Mouse (Mus musculus) embryonic facial prominence, embryonic 13.5 days (tissue): ENCODE data around the gene Cd7. TPM values are rescaled to one million over a fixed set of nuclear protein-coding genes. Genes with fewer than 3 reads are reported as not detected.

Experiments used
- ATAC-seq: fragments of 200-750 bp; cut with Nextera tagmentation; 2 replicates; pipeline ENCODE4 v1.8.0; 2017; ENCODE audit warnings: low read depth; ENCODE audit not compliant: insufficient number of reproducible peaks, insufficient read depth, low FRiP score, low TSS enrichment
- H3K27ac ChIP-seq: fragments of 300-500 bp; sonication (generic); 2 replicates; pipeline ENCODE4 v1.5.1; 2015; ENCODE audit warnings: moderate library complexity, mild to moderate bottlenecking, inconsistent platforms
- H3K27me3 ChIP-seq: fragments of 300-500 bp; sonication (generic); 2 replicates; pipeline ENCODE4 v1.6.1; 2015; ENCODE audit warnings: mild to moderate bottlenecking, inconsistent platforms
- H3K36me3 ChIP-seq: fragments of 300-500 bp; sonication (generic); 2 replicates; pipeline ENCODE4 v1.6.1; 2015; ENCODE audit warnings: mild to moderate bottlenecking, inconsistent platforms
- H3K4me1 ChIP-seq: fragments of 300-500 bp; sonication (generic); 2 replicates; pipeline ENCODE4 v1.6.1; 2015; ENCODE audit warnings: inconsistent platforms
- H3K4me2 ChIP-seq: fragments of 300-500 bp; sonication (generic); 2 replicates; pipeline ENCODE4 v1.6.1; 2015; ENCODE audit warnings: moderate library complexity, mild to moderate bottlenecking, inconsistent platforms
- H3K4me3 ChIP-seq: fragments of 300-500 bp; sonication (generic); 2 replicates; pipeline ENCODE4 v1.5.1; 2015; ENCODE audit warnings: mild to moderate bottlenecking, inconsistent platforms
- H3K9ac ChIP-seq: fragments of 300-500 bp; sonication (generic); 2 replicates; pipeline ENCODE4 v1.6.1; 2015; ENCODE audit warnings: mild to moderate bottlenecking, inconsistent platforms
- H3K9me3 ChIP-seq: fragments of 300-500 bp; sonication (generic); 2 replicates; pipeline ENCODE4 v1.6.1; 2016; ENCODE audit warnings: inconsistent platforms
- WGBS: fragments of 180-500 bp; shearing (Covaris S2); methylation state at CpG from one replicate; pipeline ENCODE4 v1.1.7; 2015; ENCODE audit warnings: mixed read lengths; 5-methylcytosine and 5-hydroxymethylcytosine counted together
- polyA plus RNA-seq: library from polyadenylated mRNA; unstranded; fragments of >200 nt; fragmentation: Nextera tagmentation; extraction: Ambion mirVana; gene quantifications from 2 replicates; pipeline ENCODE4 v1.2.1, GENCODE M21; 2015

Cd7 gene
- polyA plus RNA-seq, 1 experiment from 2014 or later, result 0.49 TPM

DNA sequence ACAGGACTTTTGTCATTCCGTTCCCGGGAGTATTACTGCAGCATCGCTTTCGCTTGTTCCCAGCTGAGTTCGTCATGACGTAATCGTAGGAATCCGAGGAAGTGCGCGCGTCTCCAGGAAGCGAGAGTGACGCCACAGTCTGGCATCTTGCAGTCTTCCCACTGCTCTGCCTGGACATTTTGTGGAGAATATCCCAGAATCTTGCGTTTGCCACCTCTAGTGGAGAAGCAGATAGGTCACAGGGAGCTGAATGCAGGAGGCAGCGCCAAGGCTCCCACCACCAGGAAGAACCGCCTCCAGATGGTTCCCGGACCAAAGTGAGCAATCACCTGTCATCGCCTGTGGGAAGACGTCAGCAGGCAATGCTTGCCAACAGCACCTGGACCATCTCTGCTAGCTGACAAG, 24.3 kb downstream of the Cd7 start:
- Histone ChIP-seq H3K4me3 (peak overlapping the region; percentile 18; the same call in 1 of the 2 replicates), H3K9ac (no peak overlapping the region), H3K4me2 (peak overlapping the region; percentile 39)

DNA sequence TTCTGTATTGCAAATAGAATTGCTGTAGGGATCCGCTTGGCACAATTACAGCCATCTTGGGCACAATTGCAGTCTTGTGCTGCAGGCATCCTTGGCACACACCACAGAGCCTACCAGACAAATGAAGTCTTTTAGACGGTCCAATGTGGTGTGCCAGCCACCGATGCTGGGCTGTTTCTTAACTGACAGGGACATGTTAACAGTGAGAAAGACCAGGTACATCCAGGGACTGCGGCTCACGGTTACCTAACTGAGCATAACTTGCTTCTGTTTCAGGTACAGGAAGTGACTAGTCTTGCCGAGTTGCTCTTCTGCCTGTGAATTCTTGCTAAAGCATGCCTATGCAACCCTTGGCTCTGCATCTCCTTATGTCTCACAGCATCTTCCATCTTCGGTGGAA, 25.6 kb downstream of the Cd7 start:
- Histone ChIP-seq H3K4me3 (no peak overlapping the region), H3K9ac (no peak overlapping the region), H3K4me1 (no peaks in the 10 kb centered on the region), H3K36me3 (no peaks in the 10 kb centered on the region), H3K27ac (no peak overlapping the region), H3K9me3 (no peaks in the 10 kb centered on the region), H3K4me2 (no peak overlapping the region), H3K27me3 (no peaks in the 10 kb centered on the region)
- 81% methylated on average over 7 of the region's 7 CpGs for WGBS
- ATAC-seq, result no peak

More for the DNA sequence above, 24.3 kb downstream of the Cd7 start:
- 55% methylated on average over 19 of the region's 19 CpGs for WGBS
- no peaks in the 10 kb centered on the region for H3K27me3 ChIP-seq
- H3K36me3 ChIP-seq, result no peaks in the 10 kb centered on the region
- no peaks in the 10 kb centered on the region for H3K4me1 ChIP-seq
- H3K9me3 ChIP-seq, result no peaks in the 10 kb centered on the region
- H3K27ac ChIP-seq, result no peak overlapping the region
- no peak for ATAC-seq

DNA sequence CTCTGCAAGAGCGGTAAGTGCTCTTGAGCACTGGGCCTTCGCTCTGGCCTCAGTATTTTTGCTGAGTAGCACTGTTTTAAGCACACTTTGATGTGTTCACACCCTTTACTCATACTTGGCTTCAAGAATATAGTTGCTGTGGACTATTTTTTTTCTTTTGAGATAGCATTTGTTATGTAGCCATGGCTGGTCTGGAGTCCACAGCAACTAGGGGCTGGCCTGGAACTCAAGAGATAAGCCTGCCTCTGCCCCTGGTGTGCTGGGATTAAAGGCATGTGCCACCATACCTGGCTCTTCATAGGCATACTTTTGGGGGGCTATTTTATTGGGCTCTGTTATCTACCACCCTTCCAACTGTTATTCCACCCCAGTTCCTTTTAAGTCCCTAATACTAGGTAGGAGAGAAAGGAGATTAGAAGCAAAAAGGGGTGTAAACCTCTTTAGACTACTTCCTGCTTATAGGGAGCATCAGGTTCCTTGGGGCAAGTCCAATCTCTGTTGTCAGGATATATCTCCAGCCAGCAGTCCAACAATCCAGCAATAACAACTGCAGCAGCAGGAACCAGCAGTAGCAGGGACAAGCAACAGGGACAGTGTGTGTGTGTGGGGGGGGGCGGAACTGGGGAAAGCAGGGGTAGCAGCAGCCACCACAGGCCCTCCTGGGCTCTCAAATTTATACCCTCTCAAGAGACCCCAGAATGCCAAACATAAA, 29.0 kb downstream of the Cd7 start:
- no peaks in the 10 kb centered on the region for H3K9me3 ChIP-seq
- H3K9ac ChIP-seq, result no peak overlapping the region
- WGBS, result 96% methylated on average over 3 of the region's 3 CpGs
- peaks cover 11% of the 10 kb centered on the region for H3K4me1 ChIP-seq
- H3K27ac ChIP-seq, result no peak overlapping the region
- no peak overlapping the region for H3K4me2 ChIP-seq
- no peak for ATAC-seq
- H3K27me3 ChIP-seq, result no peaks in the 10 kb centered on the region
- H3K4me3 ChIP-seq, result no peak overlapping the region
- no peaks in the 10 kb centered on the region for H3K36me3 ChIP-seq

DNA sequence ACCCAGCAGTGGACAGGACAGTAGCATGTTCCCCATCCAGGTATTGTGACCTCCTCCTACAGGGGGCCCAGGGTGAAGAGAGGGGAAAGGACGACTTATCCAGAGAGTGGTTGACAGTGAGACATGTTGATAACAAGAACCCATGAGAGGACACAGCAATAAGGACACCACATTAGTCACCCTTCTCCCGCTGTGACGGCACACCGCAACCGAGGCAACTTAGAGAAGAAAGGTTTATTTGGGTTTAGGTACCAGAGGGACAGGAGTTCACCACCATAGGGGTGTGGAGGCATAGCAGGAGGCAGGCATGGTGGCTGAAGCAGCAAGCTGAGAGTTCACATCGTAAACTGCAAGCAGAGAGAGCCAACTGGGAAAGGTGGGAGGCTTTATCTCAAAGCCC, 33.0 kb downstream of the Cd7 start:
- 76% methylated on average over 6 of the region's 6 CpGs for WGBS
- Histone ChIP-seq H3K27me3 (no peaks in the 10 kb centered on the region), H3K27ac (0 out of 2 replicates have a peak overlapping the region, but pooled peaks have one; percentile 44), H3K36me3 (no peaks in the 10 kb centered on the region), H3K9ac (no peak overlapping the region), H3K4me2 (no peak overlapping the region), H3K4me1 (peaks cover 19% of the 10 kb centered on the region), H3K4me3 (no peak overlapping the region), H3K9me3 (no peaks in the 10 kb centered on the region)
- ATAC-seq, result no peak

DNA sequence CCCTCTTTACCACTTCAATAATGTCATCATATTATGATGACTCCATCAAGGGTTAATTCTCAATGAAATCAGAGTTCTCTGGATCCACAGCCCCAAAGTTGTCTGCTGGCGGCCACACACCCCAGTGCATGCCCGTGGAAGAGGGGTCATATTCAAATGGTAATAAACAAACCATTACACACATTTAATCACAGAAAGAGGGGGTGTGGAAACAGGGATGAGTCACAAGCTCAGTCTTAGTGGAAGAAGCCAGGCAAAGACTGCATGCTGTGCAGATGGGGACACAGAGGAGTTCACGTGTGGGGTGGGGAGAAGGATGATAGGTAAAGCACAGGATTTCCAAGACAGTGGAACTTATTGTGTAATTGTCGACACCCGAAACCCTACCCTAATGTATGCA, 34.9 kb downstream of the Cd7 start:
- Histone ChIP-seq H3K4me2 (no peak overlapping the region), H3K27me3 (no peaks in the 10 kb centered on the region), H3K9me3 (no peaks in the 10 kb centered on the region), H3K4me1 (peaks cover 19% of the 10 kb centered on the region), H3K27ac (no peak overlapping the region), H3K9ac (no peak overlapping the region), H3K36me3 (0 out of 2 replicates have a peak, but pooled peaks cover under 1% of the 10 kb centered on the region), H3K4me3 (no peak overlapping the region)
- ATAC-seq, result no peak
- 63% methylated on average over 5 of the region's 5 CpGs for WGBS

DNA sequence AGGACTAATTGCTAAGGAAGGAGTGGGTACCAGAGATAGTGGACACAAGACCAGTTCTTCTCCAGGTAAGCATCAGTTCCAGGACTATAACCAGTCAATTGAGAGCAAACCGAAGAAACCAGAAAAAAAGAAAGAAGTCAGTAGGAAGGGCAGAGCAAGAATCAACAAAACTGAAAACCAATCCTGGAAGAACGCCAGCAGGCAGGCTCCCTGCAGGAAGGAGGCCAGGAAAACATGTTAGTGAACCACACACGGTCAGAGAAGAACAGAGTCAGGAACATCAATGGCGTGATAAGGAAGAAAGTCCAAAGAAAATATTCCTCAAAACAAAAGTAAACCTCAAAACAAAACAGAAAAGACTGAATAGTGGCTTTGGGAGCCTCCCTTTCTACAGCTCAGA, 37.3 kb downstream of the Cd7 start:
- Histone ChIP-seq H3K4me2 (no peak overlapping the region), H3K4me3 (no peak overlapping the region), H3K27me3 (no peaks in the 10 kb centered on the region), H3K9me3 (no peaks in the 10 kb centered on the region), H3K9ac (no peak overlapping the region), H3K4me1 (peaks cover 17% of the 10 kb centered on the region), H3K27ac (no peak overlapping the region), H3K36me3 (peaks cover 5% of the 10 kb centered on the region; the same call in 1 of the 2 replicates)
- ATAC-seq, result no peak
- 54% methylated on average over 4 of the region's 4 CpGs for WGBS

DNA sequence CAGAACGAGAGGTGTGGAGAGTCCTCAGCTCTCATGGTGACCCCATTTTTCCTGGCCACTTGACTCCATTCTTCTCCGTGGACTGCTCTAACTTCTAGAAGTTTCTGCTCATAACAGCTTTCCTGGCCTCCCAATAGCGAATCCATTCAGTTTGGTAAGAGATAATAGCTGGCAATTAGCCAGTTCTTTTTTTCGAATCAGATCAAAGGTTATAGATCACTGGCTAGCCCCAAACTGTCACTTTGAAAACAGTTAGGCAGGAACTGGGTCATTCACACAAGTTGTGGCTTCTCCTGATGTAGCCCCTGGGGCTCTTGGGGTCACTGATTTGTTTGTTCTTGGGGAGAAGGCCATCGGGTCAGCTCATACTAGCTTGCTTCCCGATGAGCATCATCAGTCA, 44.5 kb downstream of the Cd7 start:
- no peak overlapping the region for H3K27ac ChIP-seq
- no peak overlapping the region for H3K9ac ChIP-seq
- no peak for ATAC-seq
- peaks cover 27% of the 10 kb centered on the region for H3K4me1 ChIP-seq
- 83% methylated on average over 6 of the region's 6 CpGs for WGBS
- no peaks in the 10 kb centered on the region for H3K9me3 ChIP-seq
- H3K27me3 ChIP-seq, result no peaks in the 10 kb centered on the region
- H3K36me3 ChIP-seq, result peaks cover 5% of the 10 kb centered on the region; the same call in 1 of the 2 replicates
- no peak overlapping the region for H3K4me3 ChIP-seq
- H3K4me2 ChIP-seq, result no peak overlapping the region

DNA sequence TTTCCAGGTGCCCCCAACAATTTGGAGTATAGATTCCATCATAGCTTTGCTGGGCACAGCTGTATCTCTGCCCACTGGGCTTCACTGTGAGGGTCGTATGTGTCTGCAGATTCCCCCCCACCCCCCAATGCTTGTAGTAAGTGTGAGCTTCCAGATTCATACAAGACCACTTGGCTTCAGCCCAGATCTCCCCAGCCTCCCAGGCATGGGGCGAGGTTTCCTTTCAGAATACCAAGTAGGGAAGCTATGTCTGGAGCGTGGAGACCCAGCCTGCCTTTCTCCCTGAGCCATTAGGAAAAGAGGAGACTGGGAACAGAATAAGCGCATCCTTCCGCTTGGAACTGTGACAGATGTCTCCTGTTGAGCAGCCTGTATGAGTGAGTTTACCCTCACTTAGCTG, 45.6 kb downstream of the Cd7 start:
- WGBS, result 85% methylated on average over 5 of the region's 5 CpGs
- ATAC-seq, result no peak
- Histone ChIP-seq H3K9me3 (no peaks in the 10 kb centered on the region), H3K4me2 (no peak overlapping the region), H3K36me3 (0 out of 2 replicates have a peak, but pooled peaks cover 3% of the 10 kb centered on the region), H3K4me3 (no peak overlapping the region), H3K9ac (no peak overlapping the region), H3K4me1 (peaks cover 38% of the 10 kb centered on the region), H3K27me3 (no peaks in the 10 kb centered on the region), H3K27ac (no peak overlapping the region)

DNA sequence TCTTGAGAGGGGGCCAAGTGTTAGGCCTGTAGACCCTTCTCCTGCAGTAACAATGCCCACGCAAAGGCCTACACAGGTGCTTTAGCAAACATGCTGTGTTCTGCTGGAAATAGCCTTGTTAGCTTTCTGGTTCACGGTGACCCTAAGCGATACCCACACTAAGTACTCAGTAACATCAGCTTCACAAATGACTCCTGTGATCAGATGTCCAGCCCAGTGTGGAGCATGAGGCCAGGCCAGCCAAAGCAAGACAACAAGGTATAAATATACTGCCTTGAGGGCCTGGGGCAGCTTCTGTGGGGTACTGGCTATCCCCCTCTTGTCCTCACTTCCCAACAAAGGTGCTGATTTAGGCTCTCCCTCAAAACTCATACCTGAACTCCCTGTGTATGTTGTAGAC, 46.1 kb downstream of the Cd7 start:
- Histone ChIP-seq H3K27me3 (no peaks in the 10 kb centered on the region), H3K27ac (no peak overlapping the region), H3K4me1 (peaks cover 43% of the 10 kb centered on the region), H3K9me3 (no peaks in the 10 kb centered on the region), H3K36me3 (0 out of 2 replicates have a peak, but pooled peaks cover 3% of the 10 kb centered on the region), H3K4me3 (no peak overlapping the region), H3K9ac (no peak overlapping the region), H3K4me2 (no peak overlapping the region)
- 98% methylated on average over 3 of the region's 3 CpGs for WGBS
- ATAC-seq, result no peak

DNA sequence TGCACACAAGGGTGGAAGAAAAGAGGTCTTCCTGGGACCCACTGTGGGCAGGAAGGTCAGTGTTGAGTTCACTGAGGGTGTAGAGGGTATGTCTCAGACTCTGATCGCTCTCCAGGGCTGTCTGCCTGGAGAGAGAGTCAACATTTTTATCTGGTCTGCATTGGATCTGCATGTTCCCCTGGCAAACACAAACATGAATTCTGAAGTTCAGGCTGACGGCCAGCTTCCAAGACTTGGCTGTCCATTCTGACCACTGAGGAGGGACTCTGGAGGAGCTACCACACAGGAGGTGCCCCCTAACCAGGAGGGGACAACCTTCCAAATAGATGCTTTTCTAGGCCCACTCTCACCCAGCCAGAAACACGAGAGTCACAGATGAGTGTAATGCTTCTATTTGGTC, 47.4 kb downstream of the Cd7 start:
- Histone ChIP-seq H3K4me2 (peak overlapping the region; percentile 90), H3K9me3 (no peaks in the 10 kb centered on the region), H3K27me3 (no peaks in the 10 kb centered on the region), H3K4me3 (peak overlapping the region; percentile 96), H3K9ac (peak overlapping the region; percentile 100), H3K4me1 (peaks cover 53% of the 10 kb centered on the region), H3K27ac (peak overlapping the region; percentile 97; the same call in 1 of the 2 replicates), H3K36me3 (peaks cover 11% of the 10 kb centered on the region; the same call in 1 of the 2 replicates)
- no peak for ATAC-seq
- WGBS, result 55% methylated on average over 3 of the region's 3 CpGs

DNA sequence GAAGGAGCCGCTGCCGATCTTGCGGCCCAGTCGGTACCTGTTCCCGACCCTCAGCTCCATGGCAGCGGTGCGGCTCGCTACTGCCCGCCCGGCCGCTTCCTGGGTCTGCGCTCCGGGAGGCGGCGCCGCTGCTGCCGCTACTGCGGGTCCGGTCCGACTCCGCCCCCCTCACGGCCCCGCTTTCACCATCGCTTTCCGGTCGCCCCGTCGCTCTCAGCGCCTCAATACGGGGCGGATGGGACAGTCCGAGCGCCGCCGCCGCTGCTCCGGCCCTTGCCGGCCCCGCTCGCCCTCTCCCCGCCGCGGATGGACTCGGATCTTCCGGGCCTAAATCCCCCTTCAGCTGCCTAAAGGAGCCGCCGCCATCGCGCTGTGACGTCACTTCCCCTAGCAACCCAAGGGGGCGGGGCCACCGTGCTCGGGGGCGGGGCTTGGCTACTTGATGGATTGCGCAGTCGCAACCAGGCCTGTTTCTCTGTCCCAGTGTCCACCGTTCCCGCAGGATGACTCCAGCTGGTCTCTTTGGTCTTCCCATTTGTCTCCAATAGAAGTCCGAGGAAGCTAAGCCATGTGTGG, 48.2 kb downstream of the Cd7 start, which contains the start of gene Csnk1d:
TSS of gene Csnk1d (minus strand) at position 380 of the 576 bp plus-strand sequence.
- Histone ChIP-seq H3K27me3 (no peaks in the 10 kb centered on the region), H3K36me3 (peaks cover 18% of the 10 kb centered on the region), H3K27ac (peak within 1 kb of the TSS; percentile 97), H3K9ac (peak within 1 kb of the TSS; percentile 100), H3K4me3 (peak within 1 kb of the TSS; percentile 96), H3K4me1 (peaks cover 53% of the 10 kb centered on the region), H3K4me2 (peak within 1 kb of the TSS; percentile 90), H3K9me3 (no peaks in the 10 kb centered on the region)
- ATAC-seq, result peak; percentile 80
- WGBS, result under 1% methylated on average over 59 of the region's 59 CpGs
